Mouse (Mus musculus) small intestine, adult 2 months (tissue): ENCODE measurements around the gene Gm11627.

Experiments used
- CTCF ChIP-seq: fragments of 200-500 bp; IDR thresholded peaks from 2 replicates; pipeline ENCODE4 v1.5.1; 2012; ENCODE audit warnings: low read depth, mild to moderate bottlenecking, control low read depth, inconsistent platforms, low read length, moderate library complexity, mixed read lengths; ENCODE audit not compliant: insufficient replicate concordance, insufficient read length; ENCODE audit errors: extremely low read depth
- POLR2A ChIP-seq: fragments of 200-500 bp; IDR thresholded peaks from 2 replicates; pipeline ENCODE4 v1.6.1; 2012; ENCODE audit warnings: low read depth, mild to moderate bottlenecking, control low read depth, inconsistent platforms, low read length, moderate library complexity

GRCm38 (mm10) chr11:102604010-102604584 is 24.8 kb upstream of the Gm11627 start, which contains the start of gene Fzd2:
- TF ChIP-seq CTCF (no peak), POLR2A (peak; percentile 21; the same call in 1 of the 2 replicates)
